Mouse (Mus musculus) right cerebral cortex, adult 18-20 months (tissue): Measurements from ENCODE around the gene Wdr74.

Experiments used
- DNase-seq: peaks from one replicate; pipeline ENCODE4 v3.0.0; 2022; ENCODE audit warnings: mixed read lengths

Wdr74 gene

DNA sequence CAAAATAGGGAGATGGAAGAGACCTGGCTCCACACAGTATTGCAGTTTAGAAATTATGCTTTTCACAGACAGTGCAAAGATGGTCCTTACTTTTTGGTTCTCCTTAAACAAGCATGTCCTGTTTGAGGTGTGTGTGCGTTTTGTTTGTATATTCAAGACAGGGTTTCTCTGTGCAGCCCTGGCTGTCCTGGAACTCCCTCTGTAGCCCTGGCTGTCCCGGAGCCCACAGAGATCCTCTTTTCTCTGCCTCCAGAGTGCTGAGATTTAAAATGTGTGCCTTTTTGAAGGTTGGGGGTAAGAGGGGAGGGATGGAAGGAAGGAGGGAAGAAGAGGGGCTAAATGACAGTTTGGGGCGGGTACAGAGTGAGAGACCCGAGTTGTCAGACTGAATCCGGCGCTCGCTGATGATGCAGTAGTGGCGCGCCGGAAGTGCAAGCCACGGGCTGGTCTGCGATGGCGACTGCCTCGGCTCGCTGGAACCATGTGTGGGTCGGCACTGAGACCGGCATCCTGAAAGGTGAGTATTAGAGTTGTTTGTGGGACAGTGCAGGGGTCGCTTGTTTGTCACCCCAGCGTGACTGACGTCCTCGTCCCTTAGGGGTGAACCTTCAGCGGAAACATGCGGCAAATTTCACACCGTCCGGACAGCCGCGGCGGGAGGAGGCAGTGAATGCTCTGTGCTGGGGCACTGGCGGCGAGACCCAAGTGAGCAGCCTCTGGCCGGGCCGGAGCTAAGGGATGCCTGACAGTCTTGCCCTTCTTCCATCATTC lies at the start of gene Wdr74:
TSS of gene Wdr74 (plus strand) at position 439 of the 771 bp plus-strand sequence.
- peak; percentile 94 for DNase-seq

DNA sequence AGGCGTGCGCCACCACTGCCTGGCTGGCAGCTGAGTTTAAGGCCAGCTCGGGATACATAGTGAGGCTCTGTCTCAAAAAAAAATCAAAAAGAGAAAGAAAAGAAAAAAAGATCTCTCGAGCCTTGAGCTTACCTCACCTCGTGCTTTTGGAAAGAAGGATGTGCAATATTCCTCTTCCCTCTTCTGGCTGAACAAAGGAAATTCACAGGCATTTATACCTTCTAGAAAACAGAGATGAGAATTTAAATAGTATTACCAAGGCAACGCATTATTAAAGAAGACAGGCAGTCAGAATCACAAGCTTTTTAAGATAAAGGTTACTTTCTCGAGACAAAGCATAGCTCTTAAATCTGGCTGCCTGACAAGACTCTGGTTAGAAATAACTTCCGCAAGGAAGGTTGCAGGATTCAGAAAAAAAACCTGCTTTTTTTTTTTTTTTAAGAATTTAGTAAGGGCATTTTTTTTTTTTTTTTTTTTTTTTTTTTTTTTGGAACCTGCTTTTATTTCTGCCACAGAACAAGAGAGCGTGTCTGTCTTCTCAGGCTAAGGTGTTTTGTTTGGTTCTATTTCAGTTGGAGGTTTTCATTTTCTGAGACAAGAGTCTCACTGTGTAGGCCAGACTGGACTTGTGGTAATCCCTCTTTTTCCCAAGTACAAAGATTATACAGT lies 43.6 kb upstream of the Wdr74 start:
- no peak for DNase-seq

DNA sequence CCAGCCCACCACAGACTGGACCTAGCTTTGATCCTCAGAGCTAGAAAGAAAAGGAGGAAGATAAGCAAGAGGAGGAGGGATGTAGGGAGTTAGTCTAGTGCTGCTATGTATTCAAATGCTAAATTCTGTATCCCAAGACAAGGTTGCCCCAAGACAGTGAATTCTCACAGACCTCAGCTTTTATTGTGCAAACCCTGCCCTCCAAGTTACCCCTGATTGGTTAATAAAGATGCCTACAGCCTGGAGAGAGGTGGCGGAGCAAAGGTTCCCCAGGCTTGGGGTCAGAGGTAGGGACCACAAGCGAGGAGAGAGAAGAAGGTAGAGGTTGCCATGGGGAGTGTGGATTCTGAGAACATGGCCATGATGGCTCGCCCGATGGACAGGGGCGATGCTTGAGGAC lies 42.9 kb upstream of the Wdr74 start:
- no peak for DNase-seq

- no peak for DNase-seq
These were observed 40.3 kb upstream of the Wdr74 start for GRCm38 (mm10) chr19:8695330-8695729.

DNA sequence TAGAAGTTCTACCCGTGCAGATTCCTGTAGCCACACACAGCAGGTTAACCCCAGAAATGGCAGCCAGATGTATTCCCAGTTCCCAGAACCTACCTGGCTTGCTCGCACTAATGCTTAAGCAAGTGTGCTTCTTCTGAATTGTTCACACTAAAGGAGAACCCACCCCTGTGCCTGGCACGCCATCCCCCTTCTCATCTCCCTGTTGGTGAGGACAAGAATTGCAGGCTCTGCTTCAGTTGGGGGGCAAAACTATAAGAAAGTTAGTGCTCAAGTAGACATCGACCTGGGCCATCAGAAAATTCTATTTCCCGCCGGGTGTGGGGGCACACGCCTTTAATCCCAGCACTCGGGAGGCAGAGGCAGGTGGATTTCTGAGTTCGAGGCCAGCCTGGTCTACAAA lies 36.0 kb upstream of the Wdr74 start:
- no peak for DNase-seq

- DNase-seq = no peak
These were observed 33.2 kb upstream of the Wdr74 start for GRCm38 (mm10) chr19:8702458-8702857.

DNA sequence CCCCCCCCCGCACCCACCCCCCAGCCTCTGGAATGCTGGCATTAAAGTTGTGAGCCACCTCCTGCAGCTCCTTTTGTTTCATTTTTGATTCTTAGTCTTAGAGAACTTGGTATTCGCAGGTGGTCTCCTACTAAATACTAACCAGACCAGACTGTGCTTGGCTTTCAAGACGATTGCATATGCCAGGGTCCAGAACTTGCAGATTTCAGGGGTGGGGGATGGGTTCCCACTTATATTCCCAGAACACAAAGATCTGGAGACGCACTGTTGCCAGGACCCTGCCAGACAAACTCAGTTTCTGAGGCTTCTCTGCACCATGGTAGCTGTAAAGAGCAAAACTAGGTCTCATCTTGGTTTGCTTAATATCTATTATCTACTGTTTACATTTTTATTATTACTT lies 32.1 kb upstream of the Wdr74 start:
- DNase-seq = no peak

DNA sequence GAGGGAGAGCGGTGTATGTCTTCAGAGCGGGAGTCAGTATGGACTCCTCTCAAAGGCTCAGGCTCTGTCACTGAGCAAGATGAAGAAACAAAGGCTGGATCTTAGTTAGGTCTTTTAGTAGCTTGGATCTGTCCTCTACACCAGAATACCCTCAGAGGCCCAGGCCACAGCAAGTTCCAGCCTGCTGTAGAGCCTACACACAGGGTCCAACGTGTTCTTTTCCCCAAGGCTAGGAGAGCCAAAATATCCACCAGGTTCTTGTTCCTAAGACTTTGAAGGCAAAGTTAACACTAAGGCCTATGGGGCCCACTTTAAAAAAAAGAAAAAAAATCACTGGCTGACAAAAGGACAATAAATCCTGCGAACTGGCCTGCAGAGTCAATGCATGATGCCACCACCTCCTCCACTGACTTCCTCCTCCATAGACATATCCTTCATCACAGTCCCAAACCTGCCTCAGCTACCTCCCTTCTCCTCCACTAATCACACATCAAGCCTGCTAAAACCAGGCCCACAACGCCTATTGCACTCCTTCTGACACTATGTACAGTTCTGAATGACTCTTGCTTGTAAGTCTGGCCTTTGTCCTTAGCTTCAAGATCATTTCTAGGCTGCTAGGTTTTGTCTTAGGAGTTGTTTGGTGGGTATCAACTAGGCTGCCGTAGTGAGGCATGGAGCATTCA lies 30.5 kb upstream of the Wdr74 start:
- no peak for DNase-seq

DNA sequence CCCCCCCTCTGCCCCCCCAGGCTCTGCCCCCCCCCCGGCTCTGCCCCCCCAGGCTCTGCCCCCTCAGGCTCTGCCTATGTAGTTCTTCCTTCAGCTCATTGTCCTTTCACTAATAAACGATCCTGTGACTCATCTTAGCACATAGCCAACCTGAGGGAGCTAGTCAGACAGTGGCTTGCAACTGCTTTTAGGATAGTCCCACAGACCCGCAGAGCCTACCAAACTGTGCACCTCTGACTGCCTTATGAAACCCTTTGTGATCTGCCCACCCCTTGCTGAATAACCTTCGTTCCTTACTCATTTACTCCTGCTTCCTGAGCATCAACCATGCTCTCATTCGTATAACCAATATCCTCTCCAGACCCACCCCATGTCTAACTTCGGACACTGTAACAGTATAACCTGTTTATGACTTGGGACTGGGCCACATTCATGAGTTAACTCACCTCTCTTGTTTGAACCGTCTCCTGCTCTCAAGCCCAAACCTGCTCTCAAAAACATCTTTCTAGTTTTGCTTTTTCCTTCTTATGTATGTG lies 29.4 kb upstream of the Wdr74 start:
- DNase-seq = no peak

GRCm38 (mm10) chr19:8706930-8707329 lies 28.7 kb upstream of the Wdr74 start:
- DNase-seq = no peak

DNA sequence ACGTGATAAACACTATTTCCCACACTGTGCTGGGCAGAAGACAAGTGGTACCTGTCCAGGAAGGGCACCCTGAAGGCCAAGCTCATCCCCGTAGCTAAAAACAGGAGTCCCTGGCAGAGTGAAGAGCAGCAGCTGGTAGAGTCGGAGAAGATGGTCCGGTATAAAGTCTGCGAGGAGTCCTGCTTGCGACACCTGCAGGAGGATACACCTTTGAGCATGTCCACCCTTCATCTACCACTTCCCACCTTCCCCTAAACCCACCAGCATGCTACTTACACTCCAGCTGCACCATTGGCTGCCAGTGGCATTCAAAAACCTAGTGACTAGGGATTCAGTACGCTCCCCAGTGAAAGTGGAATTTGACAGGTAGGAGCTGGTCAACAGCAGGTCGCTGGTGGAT lies 26.7 kb upstream of the Wdr74 start:
- no peak for DNase-seq

DNA sequence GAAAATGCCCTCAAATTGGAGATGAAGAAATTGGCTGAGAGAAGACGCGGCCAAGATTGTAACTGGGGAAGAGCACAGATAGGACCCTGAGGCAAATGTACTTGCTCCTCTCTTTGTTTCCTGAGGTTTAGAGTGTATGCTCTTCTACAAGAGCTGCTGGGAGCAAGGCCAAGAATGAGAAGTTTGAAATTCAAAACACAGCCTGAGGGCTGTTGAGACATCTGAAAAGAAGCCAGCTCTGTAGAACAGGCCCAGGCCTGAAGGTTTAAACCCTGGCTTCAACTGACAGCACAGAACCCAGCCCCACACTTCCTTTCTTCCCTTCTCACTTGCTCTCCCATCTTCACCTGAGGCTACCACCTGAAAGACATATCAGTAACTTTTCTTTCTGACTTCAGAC lies 25.6 kb upstream of the Wdr74 start:
- no peak for DNase-seq

DNA sequence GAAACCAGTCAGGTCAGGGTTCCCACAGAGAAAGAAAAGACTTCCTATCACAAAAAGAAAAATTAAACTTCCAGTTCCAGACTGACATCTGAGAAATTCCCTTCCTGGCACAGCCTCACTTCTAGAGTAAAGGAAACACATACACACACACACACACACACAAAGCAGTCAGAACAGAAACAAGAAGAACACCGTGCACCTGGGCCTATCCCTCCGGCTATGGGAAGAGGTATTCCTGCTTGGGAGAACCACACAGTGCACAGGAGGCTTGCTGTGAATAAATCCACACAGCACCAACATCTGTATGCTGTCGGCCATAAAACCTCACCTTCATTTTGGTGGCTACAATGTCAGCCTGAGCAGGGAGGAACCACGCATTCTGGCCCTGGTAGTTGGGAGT lies 24.1 kb upstream of the Wdr74 start:
- no peak for DNase-seq

GRCm38 (mm10) chr19:8711949-8712869 lies 23.4 kb upstream of the Wdr74 start:
- DNase-seq = no peak

GRCm38 (mm10) chr19:8712870-8713305 lies 22.7 kb upstream of the Wdr74 start:
- peak; percentile 71 for DNase-seq

DNA sequence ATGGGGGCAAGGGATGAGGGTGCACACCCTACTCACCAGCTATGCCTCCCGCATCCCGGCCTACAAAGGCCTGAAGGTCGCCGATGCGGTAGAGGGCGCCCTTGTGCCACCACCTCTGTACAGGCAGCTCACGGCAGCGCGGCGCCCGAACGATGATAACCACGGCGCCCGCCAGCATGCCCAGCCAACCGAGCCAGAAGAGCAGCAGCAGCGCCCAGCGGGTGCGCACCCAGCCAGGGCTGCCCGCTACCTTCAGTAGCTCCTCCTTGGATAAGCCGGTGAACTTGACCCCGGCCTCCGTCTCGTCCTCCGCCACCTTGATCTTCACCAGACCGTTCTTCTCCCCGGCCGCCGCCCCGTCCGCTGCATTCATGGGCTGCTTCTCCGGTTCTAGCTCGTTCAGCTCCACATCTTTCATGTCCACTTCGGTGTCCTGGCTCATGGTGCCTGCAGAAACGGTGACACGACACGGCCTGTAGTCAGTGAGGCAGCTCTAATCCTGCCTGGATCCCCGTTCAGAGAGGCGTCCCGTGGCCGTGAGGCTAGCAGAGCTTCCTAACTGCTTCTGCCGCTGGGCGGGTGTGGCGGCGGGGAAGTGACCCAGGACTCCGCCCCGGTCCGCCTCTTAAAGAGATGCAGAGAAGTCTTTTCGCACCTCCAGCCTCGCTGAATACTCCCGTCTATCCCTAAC lies 22.2 kb upstream of the Wdr74 start:
- DNase-seq = peak; percentile 94

DNA sequence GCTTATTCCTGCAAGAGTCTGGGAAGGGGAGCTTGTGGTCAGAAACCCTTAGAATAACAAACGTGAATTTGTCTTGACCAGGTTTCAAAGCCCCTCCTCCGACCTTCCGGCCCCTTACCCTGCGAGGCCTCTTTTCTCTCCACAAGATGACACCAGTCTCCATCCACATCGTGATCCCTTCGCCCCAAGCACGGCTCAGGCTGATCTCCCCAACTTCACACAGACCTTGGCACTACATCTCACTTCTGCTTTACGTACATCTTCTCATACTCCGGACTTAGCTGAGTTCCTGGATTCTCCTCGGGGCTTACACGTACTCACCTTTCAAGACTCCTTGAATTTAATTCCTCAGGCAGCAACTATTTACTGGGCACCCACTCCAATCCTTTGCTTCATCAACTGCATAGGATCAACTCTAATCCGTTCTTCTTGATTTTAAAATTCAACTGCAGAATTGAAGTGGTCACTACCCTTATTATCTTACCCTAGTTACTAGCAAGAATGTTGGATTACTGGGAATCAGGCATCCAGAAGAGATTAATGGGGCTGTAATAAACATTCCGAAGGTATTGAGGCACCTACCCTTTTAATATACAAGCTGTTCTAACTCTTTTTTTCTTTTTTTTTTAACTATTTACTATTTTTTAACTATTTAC lies 21.5 kb upstream of the Wdr74 start:
- no peak for DNase-seq

DNA sequence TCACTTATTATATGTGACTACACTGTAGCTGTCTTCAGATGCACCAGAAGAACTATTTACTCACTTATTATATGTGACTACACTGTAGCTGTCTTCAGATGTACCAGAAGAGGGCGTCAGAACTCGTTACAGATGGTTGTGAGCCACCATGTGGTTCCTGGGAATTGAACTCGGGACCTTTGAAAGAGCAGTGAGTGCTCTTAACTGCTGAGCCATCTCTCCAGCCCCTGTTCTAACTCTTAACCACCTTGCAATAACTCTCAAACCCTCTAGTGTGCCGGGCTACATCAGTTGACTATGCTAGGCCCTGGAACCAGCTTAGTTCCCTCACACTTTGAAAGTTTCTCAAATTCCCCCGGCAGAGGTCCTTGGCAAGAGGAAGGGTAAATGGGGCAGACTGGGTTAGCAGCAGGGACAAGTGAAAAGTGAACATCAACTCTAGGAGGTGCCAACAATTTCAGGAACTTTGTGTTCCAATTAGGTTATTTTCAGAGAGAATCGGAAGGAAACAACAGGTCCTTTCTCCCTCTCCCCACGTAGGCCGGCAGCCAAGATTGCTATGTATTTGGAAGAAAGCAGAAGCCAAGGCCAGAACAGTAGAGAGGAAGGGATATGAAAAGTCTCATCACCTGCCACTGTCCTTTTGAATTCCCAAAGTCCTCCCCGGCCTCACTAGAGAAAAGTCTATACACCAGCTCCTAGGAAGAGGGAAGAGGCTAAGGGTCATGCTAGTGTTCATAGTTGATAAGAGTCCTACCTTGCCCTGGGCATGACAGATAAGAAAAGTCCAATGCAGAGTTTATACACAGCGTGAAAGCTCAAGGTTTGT lies 20.8 kb upstream of the Wdr74 start:
- DNase-seq = no peak

DNA sequence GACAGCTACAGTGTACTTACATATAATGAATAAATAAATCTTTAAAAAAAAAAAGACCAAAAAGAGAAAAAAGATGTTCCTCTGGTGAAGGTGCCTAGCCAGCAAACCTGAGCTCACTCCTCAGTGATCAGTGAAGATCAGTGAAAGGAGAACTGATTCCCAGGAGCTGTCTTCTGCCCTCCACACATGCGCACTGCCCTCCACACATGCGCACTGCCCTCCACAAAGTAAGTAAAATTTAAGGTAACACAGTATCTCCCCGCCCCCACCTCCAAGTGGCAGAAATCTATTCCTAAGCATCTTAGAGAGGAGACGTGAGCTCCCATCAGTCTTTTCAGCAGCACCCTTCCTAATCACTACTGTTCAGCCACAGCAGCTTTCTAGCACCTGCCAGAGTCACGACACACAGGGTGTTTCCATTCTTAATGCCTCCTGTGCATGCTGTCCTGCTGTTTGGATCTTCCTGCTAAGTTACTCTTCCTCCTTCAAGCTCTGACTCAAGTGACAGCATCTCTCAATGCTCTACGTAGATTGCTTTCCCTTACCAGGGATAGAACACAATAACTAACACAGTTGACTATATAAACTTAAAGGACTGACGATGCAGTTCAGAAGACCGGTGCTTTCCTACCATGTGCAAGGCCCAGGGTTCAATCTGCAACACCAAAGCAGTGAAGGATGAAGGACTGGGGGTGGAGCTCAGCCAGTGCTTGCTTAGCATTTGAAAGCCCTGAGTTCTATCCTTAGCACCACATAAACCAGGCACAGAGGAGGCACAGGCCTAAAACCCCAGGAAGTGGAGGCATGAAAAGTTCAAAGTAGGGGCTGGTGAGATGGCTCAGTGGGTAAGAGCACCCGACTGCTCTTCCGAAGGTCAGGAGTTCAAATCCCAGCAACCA lies 19.5 kb upstream of the Wdr74 start:
- DNase-seq = no peak
